Mouse (Mus musculus): Measurements from ENCODE around the gene Cyb5d1. TPM values are rescaled to one million over a fixed set of nuclear protein-coding genes. Genes with fewer than 3 reads are reported as not detected.

Cyb5d1 gene
- total RNA-seq, 1 experiment from 2014 or later, result 37.6 TPM

GRCm38 (mm10) chr11:69366855-69367615 is 28.4 kb downstream of the Cyb5d1 start:
- no peak for ATAC-seq (replicated peaks; ENCODE audit: low read depth, poor library complexity, severe bottlenecking)

- peak; percentile 75 for ATAC-seq (replicated peaks; ENCODE audit: low read depth, poor library complexity, severe bottlenecking)
Measured at GRCm38 (mm10) chr11:69366157-69366854, 29.1 kb downstream of the Cyb5d1 start.

DNA sequence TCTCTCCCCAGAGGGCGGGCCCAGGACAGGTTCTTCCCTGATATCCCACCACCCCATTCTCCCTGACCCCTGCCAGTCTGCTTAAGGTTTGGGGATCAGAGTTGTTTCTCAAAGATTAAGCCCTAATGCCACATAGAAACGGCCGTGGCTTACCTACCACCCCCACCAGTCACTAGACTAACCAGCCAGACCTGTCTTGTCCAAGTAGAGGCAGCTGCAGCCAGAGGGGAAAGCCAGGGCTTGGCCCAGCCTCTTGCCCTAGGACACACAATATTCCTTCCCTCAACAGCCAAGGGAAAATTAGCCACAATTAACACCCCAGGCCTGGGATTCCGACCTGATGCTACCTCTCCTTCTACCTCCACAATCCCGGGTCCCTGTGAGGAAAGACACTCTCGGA is 29.7 kb downstream of the Cyb5d1 start:
- no peak for ATAC-seq (replicated peaks; ENCODE audit: low read depth, poor library complexity, severe bottlenecking)

- ATAC-seq (replicated peaks; ENCODE audit: low read depth, poor library complexity, severe bottlenecking), result no peak
Measured at GRCm38 (mm10) chr11:69364910-69365309, 30.5 kb downstream of the Cyb5d1 start.

DNA sequence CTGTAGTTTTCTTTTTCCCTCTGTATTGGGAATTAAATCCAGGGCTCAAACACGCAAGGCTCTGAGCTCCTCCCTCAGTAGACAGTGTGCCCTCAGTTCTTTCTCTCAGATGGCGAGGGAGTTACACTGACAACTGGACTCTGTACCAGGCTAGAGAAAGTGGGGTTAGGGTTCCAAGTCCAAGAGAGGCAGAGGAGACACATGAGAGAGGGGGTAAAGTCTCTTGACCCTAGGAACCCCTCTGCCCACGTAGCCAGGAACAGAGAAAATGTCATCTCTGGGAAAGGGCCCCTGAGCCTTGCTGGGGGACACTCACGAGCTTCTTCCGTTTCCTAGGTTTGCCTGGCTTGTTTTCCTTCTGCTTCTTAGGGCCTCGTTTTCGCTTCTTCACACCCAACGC is 31.1 kb downstream of the Cyb5d1 start:
- ATAC-seq (replicated peaks; ENCODE audit: low read depth, poor library complexity, severe bottlenecking), result no peak

DNA sequence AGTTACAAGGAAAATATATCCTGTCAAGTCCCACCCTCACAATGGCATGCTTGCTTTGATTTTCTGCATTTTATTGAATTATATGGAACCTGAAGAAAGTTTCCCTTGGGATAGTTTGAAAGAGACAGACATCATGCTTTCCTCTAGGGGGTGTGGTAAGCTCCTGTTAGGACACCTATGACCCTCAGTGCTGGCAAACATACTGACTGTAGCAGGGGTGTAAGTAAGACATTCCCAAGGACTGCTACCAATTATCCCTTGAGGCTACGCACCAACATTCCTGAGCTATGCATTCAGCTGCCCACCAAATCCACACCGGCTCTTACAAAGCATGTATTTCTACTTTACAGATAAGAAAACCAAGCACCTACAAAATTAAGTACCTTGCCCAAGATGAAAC is 33.0 kb downstream of the Cyb5d1 start:
- no peak for ATAC-seq (replicated peaks; ENCODE audit: low read depth, poor library complexity, severe bottlenecking)

DNA sequence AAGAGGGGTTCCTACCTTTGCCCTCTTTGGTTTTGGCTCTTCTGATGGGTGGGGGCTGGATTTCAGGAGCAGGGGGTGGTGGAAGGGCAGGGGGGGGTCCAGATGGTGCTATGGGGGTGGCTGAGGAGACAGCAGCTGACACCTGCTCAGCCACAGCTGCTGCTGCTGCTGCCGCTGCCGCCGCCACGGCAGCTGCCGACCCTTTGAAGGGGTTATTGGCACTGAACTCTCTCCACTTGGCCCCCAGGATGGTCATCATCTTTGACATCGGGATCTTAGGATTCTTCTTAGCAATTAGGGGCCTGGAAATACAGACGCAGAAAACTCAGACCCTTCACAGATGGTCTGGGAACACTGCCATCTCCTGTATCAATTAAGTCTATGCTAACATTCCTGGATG is 33.4 kb downstream of the Cyb5d1 start:
- no peak for ATAC-seq (replicated peaks; ENCODE audit: low read depth, poor library complexity, severe bottlenecking)

- no peak for ATAC-seq (replicated peaks; ENCODE audit: low read depth, poor library complexity, severe bottlenecking)
Measured at GRCm38 (mm10) chr11:69357690-69358089, 37.7 kb downstream of the Cyb5d1 start.

DNA sequence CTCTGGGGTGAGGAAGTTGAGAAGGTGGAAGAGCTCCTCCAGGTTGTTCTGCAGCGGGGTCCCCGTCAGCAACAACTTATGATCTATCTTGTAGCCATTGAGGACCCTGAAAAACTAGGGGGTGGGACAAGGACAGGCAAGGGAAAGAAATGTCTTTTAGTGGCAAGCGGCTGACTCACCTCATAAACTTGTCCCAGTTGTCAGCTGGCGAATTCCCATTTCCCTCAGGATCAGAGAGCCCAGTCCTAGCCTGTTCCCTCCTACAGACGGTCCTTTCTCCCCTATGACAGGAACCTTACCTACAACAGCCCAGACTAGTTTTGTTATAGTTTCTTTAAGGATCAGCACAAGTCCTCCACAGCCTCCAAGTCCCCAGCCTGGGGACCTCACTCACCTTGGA is 38.9 kb downstream of the Cyb5d1 start:
- ATAC-seq (replicated peaks; ENCODE audit: low read depth, poor library complexity, severe bottlenecking), result no peak

GRCm38 (mm10) chr11:69346441-69346840 is 49.0 kb downstream of the Cyb5d1 start:
- ATAC-seq (replicated peaks; ENCODE audit: low read depth, poor library complexity, severe bottlenecking), result no peak

Other genes starting within 250 kb of the Cyb5d1 start
- not detected in 2 replicates for gene Alox12b, start 238.6 kb downstream of the Cyb5d1 start, total RNA-seq (2017)
- gene Alox8, start 197.8 kb downstream of the Cyb5d1 start, total RNA-seq (2017), result not detected in 2 replicates
- 0.14 TPM in 1 of 2 replicates, not detected in the other for gene Gucy2e, start 158.6 kb downstream of the Cyb5d1 start, total RNA-seq (2017)
- 20.3 and 26.5 TPM in 2 replicates for gene Cntrob, start 71.9 kb downstream of the Cyb5d1 start, total RNA-seq (2017)
- 75.4 and 87.8 TPM in 2 replicates for gene Trappc1, start 71.7 kb downstream of the Cyb5d1 start, total RNA-seq (2017)
- gene Kcnab3, start 69.4 kb downstream of the Cyb5d1 start, total RNA-seq (2017), result 0.05 TPM in 1 of 2 replicates, not detected in the other
- 8.3 and 9.0 TPM in 2 replicates for gene Rnf227, start 55.2 kb downstream of the Cyb5d1 start, total RNA-seq (2017)
- 64.5 and 68.0 TPM in 2 replicates for gene Chd3, start 26.2 kb downstream of the Cyb5d1 start, total RNA-seq (2017)
- gene Naa38, start 144 bp downstream of the Cyb5d1 start, total RNA-seq (2017), result 181 and 216 TPM in 2 replicates
- gene Tmem88, start 2.6 kb upstream of the Cyb5d1 start, total RNA-seq (2017), result 0.46 TPM in 1 of 2 replicates, not detected in the other
- gene Kdm6b, start 18.0 kb upstream of the Cyb5d1 start, total RNA-seq (2017), result 3.5 and 6.6 TPM in 2 replicates
- gene Dnah2, start 153.5 kb upstream of the Cyb5d1 start, total RNA-seq (2017), result 0.68 TPM in 1 of 2 replicates, not detected in the other
- 0.55 TPM in 1 of 2 replicates, not detected in the other for gene Efnb3, start 164.6 kb upstream of the Cyb5d1 start, total RNA-seq (2017)
- gene Wrap53, start 184.6 kb upstream of the Cyb5d1 start, total RNA-seq (2017), result 5.0 and 8.0 TPM in 2 replicates
- gene Trp53, start 184.7 kb upstream of the Cyb5d1 start, total RNA-seq (2017), result 78.8 and 104 TPM in 2 replicates
- gene Atp1b2, start 210.3 kb upstream of the Cyb5d1 start, total RNA-seq (2017), result 16.9 and 26.2 TPM in 2 replicates
- not detected in 2 replicates for gene Shbg, start 222.3 kb upstream of the Cyb5d1 start, total RNA-seq (2017)
- gene Sat2, start 226.4 kb upstream of the Cyb5d1 start, total RNA-seq (2017), result not detected in 2 replicates
- 38.9 and 44.1 TPM in 2 replicates for gene Fxr2, start 237.4 kb upstream of the Cyb5d1 start, total RNA-seq (2017)

All from common myeloid progenitor, adult 5-6 weeks (primary cell).